Mouse (Mus musculus) bone marrow, adult 2 months (tissue): ENCODE measurements around the gene Rpl9-ps6. TPM values are rescaled to one million over a fixed set of nuclear protein-coding genes. Genes with fewer than 3 reads are reported as not detected.
A peak's percentile ranks its signal among the peaks of the same experiment; 100 is the strongest.
"Not testable (repeated sequence)": the region's sequence is repeated elsewhere in the genome, so short reads cannot be mapped to it uniquely, and the experiment has no call there.

ENCODE experiments used
- H3K27ac ChIP-seq: fragments of 200-500 bp; 2 replicates; pipeline ENCODE4 v1.5.1; 2012; ENCODE audit warnings: low read depth, mild to moderate bottlenecking, control low read depth, inconsistent platforms, low read length; ENCODE audit not compliant: control insufficient read depth, poor library complexity, insufficient read depth
- H3K4me1 ChIP-seq: fragments of 200-500 bp; 2 replicates; pipeline ENCODE4 v1.6.1; 2011; ENCODE audit warnings: low read length; ENCODE audit not compliant: control insufficient read depth, insufficient read depth
- H3K4me3 ChIP-seq: fragments of 200-500 bp; replicated peaks from 2 replicates; pipeline ENCODE3; 2011; ENCODE audit warnings: mild to moderate bottlenecking, low read depth, low read length, control low read depth; ENCODE audit not compliant: control insufficient read depth
- CTCF ChIP-seq: fragments of 200-500 bp; IDR thresholded peaks from 2 replicates; pipeline ENCODE4 v1.5.1; 2011; ENCODE audit warnings: low read length, control low read depth; ENCODE audit not compliant: control insufficient read depth, insufficient read depth
- POLR2A ChIP-seq: fragments of 200-500 bp; IDR thresholded peaks from 2 replicates; pipeline ENCODE4 v1.6.1; 2011; ENCODE audit warnings: low read depth, mild to moderate bottlenecking, control low read depth, low read length, borderline replicate concordance; ENCODE audit not compliant: control insufficient read depth
- WGBS: fragments of 180-500 bp; shearing (Covaris S2); methylation state at CpG from one replicate; pipeline ENCODE4 v1.1.7; 2018; 5-methylcytosine and 5-hydroxymethylcytosine counted together
- polyA plus RNA-seq: library from polyadenylated mRNA; stranded (reverse); fragments of >200 nt; gene quantifications from 2 replicates; pipeline ENCODE4 v1.2.4, GENCODE M21; 2011; ENCODE audit warnings: low replicate concordance; ENCODE audit not compliant: missing spikeins, insufficient read depth, insufficient read length

Rpl9-ps6 gene
- polyA plus RNA-seq, 1 experiment, result 2,064 TPM

DNA sequence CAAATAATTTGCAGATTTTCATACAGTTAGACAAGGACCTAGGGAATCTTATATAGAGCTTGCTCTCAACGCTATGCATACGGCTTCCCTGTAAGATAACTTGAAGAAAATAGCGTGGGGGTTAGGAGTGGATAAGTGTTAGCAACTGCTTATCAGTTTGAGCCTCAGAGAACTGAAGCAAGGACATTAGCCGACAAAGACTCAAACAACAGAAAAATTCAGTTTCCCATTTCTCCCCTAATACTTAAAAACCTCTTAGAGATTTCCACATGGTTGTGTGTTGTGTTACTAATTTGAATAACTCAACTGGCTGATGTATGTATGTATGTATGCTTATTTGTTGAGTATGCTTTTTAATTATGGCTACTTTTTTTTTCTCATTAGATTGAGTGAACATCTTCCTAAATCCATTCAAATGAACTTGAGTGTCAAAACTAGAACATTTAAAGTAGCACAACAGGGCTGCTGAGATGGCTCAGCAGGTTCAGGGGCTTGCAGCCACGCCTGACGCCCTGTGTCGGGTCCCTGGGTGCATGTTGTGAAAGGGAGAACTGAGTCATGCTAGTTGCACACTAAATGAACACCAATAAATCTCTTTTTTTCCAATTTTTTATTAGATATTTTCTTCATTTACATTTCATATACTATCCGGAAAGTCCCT is 21.3 kb upstream of the Rpl9-ps6 start:
- no peak overlapping the region; the same call in 1 of the 2 replicates for H3K27ac ChIP-seq
- no peak for TF ChIP-seq CTCF
- TF ChIP-seq POLR2A, result no peak
- H3K4me1 ChIP-seq, result no peaks in the 10 kb centered on the region; the same call in 1 of the 2 replicates
- peak overlapping the region; percentile 87 for H3K4me3 ChIP-seq
- WGBS, result 51% methylated on average over 8 of the region's 8 CpGs

GRCm38 (mm10) chr19:32486106-32486724 is 19.8 kb upstream of the Rpl9-ps6 start:
- H3K4me3 ChIP-seq, result peak overlapping the region; percentile 87
- TF ChIP-seq CTCF (peak; percentile 44; the same call in 1 of the 2 replicates), POLR2A (peak; percentile 86)
- under 1% methylated on average over 45 of the region's 47 CpGs for WGBS
- peak overlapping the region; percentile 92 for H3K27ac ChIP-seq
- not testable (repeated sequence) for H3K4me1 ChIP-seq

- H3K4me3 ChIP-seq, result peak within 1 kb of the TSS; percentile 87
- WGBS, result under 1% methylated on average over 64 of the region's 64 CpGs
- H3K27ac ChIP-seq, result peak within 1 kb of the TSS; percentile 92
- peak; percentile 72; the same call in 1 of the 2 replicates for TF ChIP-seq POLR2A
- TF ChIP-seq CTCF, result no peak
- H3K4me1 ChIP-seq, result no peaks in the 10 kb centered on the region; the same call in 1 of the 2 replicates
Observed at GRCm38 (mm10) chr19:32485681-32486105, 19.3 kb upstream of the Rpl9-ps6 start, which contains the start of gene Minpp1. Gene Minpp1 (plus strand): TSS chr19:32485769.

GRCm38 (mm10) chr19:32484941-32485660 is 18.7 kb upstream of the Rpl9-ps6 start:
- peak overlapping the region; percentile 85 for H3K4me3 ChIP-seq
- H3K4me1 ChIP-seq, result no peaks in the 10 kb centered on the region; the same call in 1 of the 2 replicates
- 16% methylated on average over 13 of the region's 13 CpGs for WGBS
- TF ChIP-seq POLR2A, result no peak
- no peak for TF ChIP-seq CTCF
- H3K27ac ChIP-seq, result peak overlapping the region; percentile 92

- H3K4me1 ChIP-seq, result no peaks in the 10 kb centered on the region; the same call in 1 of the 2 replicates
- no peak overlapping the region for H3K4me3 ChIP-seq
- WGBS, result 62% methylated on average over 4 of the region's 4 CpGs
- TF ChIP-seq POLR2A (no peak), CTCF (no peak)
- no peak overlapping the region for H3K27ac ChIP-seq
Observed at GRCm38 (mm10) chr19:32481511-32481910, 15.1 kb upstream of the Rpl9-ps6 start.

- H3K27ac ChIP-seq, result peak overlapping the region; percentile 50
- H3K4me3 ChIP-seq, result no peak overlapping the region
- TF ChIP-seq POLR2A, result no peak
- no peak for TF ChIP-seq CTCF
- no peaks in the 10 kb centered on the region; the same call in 1 of the 2 replicates for H3K4me1 ChIP-seq
- 78% methylated on average over 8 of the region's 8 CpGs for WGBS
Observed at GRCm38 (mm10) chr19:32480791-32481442, 14.5 kb upstream of the Rpl9-ps6 start.

DNA sequence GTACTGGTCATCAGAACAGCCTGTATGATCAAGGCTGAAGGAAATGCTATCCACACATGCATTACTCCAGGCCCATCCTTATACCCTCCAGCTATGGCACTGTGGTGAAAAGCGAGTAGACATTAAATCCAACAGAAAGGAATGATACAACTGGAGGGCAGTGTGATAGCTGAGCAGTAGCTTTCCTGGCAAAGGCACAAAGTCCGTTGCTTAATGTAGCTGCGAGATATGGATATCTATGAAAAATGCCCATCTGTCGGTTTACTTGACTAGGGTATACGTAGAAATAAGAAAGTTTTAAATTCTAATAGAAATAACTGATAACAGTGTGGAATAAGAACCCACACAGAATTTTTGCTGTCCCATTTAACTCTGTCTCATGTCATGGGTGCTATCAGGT is 13.9 kb upstream of the Rpl9-ps6 start:
- WGBS, result 74% methylated on average over 5 of the region's 5 CpGs
- no peak overlapping the region; the same call in 1 of the 2 replicates for H3K27ac ChIP-seq

More for the DNA sequence above, 13.9 kb upstream of the Rpl9-ps6 start:
- no peaks in the 10 kb centered on the region; the same call in 1 of the 2 replicates for H3K4me1 ChIP-seq
- no peak for TF ChIP-seq CTCF
- no peak for TF ChIP-seq POLR2A
- no peak overlapping the region for H3K4me3 ChIP-seq
